Mouse (Mus musculus): ENCODE measurements at regions not wholly inside any gene's neighbourhood (a gene's known extent, or its start where the extent isn't known, plus 50 kb on each side); places are given as distances from the start of the nearest gene placed in this dataset.

DNA sequence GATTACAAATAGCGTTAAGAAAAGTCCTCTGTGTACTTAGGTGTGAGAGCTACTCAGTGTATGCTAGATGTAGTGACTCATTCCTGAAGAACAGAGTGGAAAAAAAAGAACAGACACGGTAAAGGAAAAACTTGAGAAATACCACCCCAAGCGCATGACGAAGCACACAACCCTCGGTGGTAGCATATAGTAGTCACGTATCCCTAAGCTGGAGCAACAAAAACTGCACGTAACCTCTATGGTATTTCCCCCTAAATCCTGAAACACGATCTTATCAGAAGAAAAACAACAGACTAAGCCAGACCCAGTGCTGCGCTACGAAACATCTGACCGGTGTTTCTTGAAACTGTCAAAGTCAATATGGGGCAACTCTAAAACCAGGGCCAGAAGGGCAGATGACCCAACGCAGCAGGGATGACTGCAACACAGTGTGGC is 162.0 kb downstream of the Cysltr2 start:
- TF ChIP-seq EP300 (IDR thresholded peaks at IDR 0.05; ENCODE audit: low read depth) (no peak), CTCF (IDR thresholded peaks at IDR 0.05; ENCODE audit: low read depth) (no peak)

Measured in liver, postnatal 0 days (tissue).